Mouse (Mus musculus) heart, adult 11 months (tissue): Measurements from ENCODE around the gene Pcdh18.

Experiments
- DNase-seq: peaks from one replicate; pipeline ENCODE4 v3.0.0; 2022

Pcdh18 gene

GRCm38 (mm10) chr3:49756870-49757625, at the start of gene Pcdh18:
Gene Pcdh18 (minus strand): TSS chr3:49757325.
- DNase-seq = peak; percentile 99

- DNase-seq = no peak
Measured at GRCm38 (mm10) chr3:49806823-49807222, 49.7 kb upstream of the Pcdh18 start.

- DNase-seq = no peak
Measured at GRCm38 (mm10) chr3:49805511-49805910, 48.4 kb upstream of the Pcdh18 start.

DNA sequence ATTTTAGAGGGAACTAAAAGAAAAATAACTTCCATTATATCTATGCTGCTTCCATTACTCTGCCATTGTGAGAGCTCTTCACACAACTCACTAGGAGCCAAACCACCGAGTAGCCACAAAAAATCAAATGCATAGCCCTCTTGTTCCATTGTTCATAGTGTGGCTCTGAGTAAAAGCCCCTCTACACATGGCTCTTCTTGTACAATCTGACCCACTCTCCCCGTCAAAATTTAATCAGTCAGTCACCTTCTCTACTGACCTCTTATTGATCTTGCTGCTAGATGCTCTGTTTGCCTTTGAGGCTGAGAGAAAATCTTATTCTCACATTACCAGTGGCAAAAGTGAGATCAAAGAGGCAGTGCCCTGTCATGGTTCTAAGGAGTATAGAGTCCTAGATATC, 31.2 kb upstream of the Pcdh18 start:
- DNase-seq = no peak

- DNase-seq = no peak
Measured at GRCm38 (mm10) chr3:49787719-49788118, 30.6 kb upstream of the Pcdh18 start.

GRCm38 (mm10) chr3:49768992-49769738, 12.0 kb upstream of the Pcdh18 start:
- peak; percentile 80 for DNase-seq

- DNase-seq = no peak
Measured at GRCm38 (mm10) chr3:49762711-49763110, 5.6 kb upstream of the Pcdh18 start.

DNA sequence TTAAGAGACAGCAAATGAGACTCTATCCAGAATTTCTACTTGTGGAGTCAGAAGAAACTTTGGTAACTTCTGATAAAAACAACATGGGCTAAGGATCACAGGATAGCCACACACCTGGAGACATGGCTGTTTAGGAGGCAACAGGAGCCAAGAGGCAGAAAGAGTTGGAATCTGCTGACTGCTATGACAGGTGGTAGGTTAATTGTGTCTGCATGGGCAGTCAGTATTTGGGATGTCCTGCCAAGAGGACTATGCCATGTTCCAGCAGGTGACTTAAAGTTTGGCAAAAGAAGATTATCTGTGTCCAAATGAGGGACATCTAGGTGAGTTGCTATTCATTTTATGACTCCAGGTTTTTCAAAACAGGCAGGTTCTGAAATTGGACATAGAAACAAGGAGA, 4.8 kb upstream of the Pcdh18 start:
- no peak for DNase-seq

DNA sequence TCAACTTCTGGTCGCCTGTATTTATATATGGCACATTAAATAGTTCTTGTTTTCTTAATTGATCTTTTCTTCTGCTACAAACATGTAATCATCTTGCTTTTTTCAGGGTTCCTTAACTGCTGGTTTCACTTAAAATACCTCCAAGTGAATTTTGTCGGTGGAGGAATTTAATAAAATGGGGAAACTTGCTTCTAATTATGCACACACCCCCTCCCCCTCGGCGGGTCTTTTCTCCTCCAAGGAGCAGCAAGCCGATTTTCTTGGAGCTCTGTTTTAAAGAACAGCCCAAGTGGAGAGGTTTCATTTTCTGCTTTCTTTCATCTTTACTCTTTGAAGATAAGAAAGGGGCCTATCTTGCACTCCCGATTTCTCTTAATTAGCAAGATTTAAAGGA, 498 bp upstream of the Pcdh18 start:
- no peak for DNase-seq

GRCm38 (mm10) chr3:49755986-49756845, 909 bp downstream of the Pcdh18 start:
- peak; percentile 96 for DNase-seq

DNA sequence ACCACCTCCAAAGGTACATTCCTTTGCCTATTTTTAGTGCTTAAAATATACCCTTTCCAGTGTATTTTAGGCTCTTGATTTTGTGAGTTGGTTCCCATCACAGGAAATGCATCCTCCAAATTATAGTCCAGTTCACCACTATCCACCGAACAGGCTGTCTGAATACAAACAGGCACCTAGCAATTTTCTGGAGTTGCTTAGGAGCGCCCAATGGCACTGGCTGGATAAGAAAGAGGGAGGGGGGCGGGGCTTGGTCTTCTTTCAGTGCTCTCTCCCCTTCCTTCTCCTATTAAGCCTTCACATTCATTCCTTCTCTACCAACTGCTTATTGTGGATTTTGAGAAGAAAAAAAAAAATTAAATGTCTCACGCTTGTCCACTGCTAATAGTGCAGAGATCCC, 4.4 kb downstream of the Pcdh18 start:
- no peak for DNase-seq

DNA sequence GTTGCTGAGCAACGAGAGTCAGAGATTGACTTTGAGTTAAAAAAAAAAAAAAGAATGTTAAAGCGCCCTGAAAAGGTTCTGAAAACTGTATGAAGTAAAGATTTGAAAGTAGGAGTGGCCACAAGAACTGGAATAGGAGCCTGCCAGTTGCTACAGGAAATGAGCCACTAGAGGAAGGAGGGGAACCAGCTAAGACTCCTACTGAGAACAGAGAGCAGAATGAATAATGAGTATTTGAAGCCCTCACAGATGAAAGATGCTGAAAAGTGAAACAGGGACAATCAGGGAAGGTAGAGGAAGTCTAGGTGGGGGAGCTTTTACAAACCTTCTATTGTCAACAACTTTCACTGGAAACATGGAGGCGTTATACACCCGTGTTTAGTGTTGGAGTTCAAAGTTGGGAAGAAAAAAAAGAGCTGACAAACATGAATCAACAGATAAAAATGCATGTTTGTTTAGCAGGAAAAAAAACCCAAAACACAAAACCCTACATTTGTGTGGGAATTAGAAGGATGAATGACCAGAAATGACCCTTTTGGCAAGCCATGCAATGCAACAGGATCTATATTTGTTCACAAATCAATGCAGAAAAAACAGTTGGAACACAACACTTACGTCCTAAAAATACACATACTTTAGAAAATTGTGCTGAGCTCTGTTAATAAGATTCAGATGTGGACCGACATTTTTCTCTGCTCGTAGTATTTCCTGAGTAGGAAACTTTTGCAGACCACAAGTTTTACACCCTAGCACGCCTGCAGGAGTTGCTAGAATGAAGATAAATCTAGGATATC, 7.4 kb downstream of the Pcdh18 start:
- DNase-seq = peak; percentile 81

- DNase-seq = peak; percentile 75
Measured at GRCm38 (mm10) chr3:49748054-49748453, 9.1 kb downstream of the Pcdh18 start.

GRCm38 (mm10) chr3:49739061-49739460, 18.1 kb downstream of the Pcdh18 start:
- no peak for DNase-seq

- no peak for DNase-seq
Measured at GRCm38 (mm10) chr3:49738531-49738930, 18.6 kb downstream of the Pcdh18 start.

DNA sequence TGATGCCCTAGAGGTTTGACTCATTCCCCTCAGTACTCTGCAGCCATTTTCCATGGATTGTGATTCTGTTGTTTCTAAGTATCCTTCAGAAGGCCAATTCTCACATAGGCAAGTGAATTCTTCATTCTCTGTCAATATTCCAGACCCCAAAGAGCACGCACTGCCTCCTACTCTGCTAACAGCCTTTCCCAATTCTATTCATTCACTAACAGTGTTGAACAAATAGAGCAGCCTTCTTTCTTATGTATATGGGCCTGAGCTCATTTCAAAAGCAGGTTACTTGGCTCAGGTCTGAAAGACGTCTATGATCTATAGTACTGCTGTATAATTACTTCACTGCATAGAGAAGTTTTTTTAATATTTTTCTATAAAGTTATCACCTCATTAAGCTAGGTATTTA, 50.6 kb downstream of the Pcdh18 start:
- DNase-seq = no peak

DNA sequence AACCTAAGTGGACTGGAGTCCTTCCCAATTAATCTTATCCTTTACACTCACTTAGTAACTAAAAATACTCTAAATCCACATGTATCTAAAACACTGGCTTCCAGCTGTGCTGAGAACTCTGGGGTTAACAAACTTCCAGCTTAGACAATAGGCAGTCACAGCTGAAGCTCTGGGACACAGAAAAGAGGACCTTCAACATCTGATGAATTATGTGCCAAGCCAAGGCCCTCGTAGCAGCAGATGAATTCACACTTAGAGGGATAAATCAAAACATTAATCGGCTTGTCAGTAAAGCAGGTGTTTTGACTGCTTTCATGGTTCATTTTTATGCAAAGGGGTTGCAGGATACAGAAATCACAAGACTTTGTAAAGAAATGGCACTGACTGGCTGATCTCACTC, 57.2 kb downstream of the Pcdh18 start:
- no peak for DNase-seq
